Mouse (Mus musculus) frontal cortex, postnatal 36 days (tissue): ENCODE measurements around the gene Polr1c.
A peak's percentile ranks its signal among the peaks of the same experiment; 100 is the strongest.

Experiments used
- DNase-seq, 2 experiments: peaks; one replicate each; pipeline ENCODE4 v3.0.0; 2022; ENCODE audit warnings: low spot score in 2 of 2

Gene Polr1c

GRCm38 (mm10) chr17:46210550-46210949, 37.3 kb downstream of the Polr1c start:
- no peak for DNase-seq

GRCm38 (mm10) chr17:46206676-46207075, 41.2 kb downstream of the Polr1c start:
- no peak for DNase-seq

GRCm38 (mm10) chr17:46203078-46203477, 44.8 kb downstream of the Polr1c start:
- DNase-seq: peak in 1 of 2 experiments; percentile 48

- peak; percentile 91 to 92 for DNase-seq
Measured at GRCm38 (mm10) chr17:46202421-46203071, 45.3 kb downstream of the Polr1c start, which contains the start of the genes Polh and Xpo5. Gene Polh (minus strand): TSS chr17:46202645. Gene Xpo5 (plus strand): TSS chr17:46202782.

GRCm38 (mm10) chr17:46201151-46201550, 46.7 kb downstream of the Polr1c start:
- peak in 1 of 2 experiments; percentile 4 for DNase-seq
